Mouse (Mus musculus): ENCODE data around the gene Nfic.

Gene Nfic

DNA sequence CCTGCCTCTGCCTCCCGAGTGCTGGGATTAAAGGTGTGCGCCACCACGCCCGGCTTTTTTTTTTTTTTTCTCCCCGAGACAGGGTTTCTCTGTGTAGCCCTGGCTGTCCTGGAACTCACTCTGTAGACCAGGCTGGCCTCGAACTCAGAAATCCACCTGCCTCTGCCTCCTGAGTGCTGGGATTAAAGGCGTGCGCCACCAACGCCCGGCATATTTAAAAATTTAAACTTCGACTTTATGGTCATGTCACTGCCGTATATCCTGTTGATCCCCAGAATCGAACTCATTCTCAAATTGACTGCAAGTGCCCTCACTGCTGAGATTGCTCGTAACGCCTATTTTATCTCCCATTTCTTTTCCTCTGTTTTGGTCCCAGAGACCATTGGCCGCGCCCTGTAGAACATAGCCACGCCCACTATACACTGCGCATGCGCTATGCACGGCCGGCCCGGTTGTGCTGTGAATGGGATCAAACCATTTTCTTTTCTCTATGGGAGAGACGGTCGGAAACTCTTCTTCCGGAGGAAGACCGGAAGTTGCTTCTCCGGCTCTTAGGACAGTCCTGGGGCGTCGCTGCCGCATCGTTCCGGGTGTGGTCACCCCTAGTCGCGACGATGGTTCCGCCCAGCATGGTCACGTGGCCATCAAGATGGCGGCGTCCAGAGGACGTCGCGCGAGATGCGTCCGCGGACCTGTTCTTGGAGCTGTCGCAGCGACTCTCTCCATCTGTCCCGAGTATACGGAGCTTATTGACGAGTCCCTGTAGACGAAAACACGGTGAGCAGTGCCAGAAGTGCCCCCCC is 71.4 kb downstream of the Nfic start, which contains the start of the genes Dohh and Gm48551:
TSS of gene Dohh (plus strand) at position 627 of the 803 bp plus-strand sequence.
TSS of gene Gm48551 (plus strand) at position 665 of the 803 bp plus-strand sequence.
- DNase-seq (ENCODE audit: low read depth) = peak; percentile 96

DNA sequence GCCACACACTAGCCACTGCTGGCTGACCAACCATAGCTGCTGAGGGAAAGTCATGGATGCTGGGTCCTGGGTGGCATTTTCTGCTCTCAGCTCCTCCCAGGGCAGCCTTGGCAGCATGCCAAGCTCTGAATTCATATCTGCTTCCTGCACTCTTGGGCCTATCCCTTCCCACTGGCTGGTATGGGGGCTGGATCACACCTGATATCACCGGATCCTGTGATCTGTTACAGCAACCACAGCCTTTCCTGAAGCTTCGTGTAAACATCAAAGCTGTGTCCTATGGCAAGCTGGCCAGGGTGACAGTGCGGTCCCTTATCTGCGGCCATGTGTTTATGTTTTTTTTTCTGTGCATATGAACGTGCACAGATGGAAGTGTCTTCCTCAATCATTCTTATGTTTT is 73.4 kb downstream of the Nfic start:
- DNase-seq (ENCODE audit: low read depth) = no peak

DNA sequence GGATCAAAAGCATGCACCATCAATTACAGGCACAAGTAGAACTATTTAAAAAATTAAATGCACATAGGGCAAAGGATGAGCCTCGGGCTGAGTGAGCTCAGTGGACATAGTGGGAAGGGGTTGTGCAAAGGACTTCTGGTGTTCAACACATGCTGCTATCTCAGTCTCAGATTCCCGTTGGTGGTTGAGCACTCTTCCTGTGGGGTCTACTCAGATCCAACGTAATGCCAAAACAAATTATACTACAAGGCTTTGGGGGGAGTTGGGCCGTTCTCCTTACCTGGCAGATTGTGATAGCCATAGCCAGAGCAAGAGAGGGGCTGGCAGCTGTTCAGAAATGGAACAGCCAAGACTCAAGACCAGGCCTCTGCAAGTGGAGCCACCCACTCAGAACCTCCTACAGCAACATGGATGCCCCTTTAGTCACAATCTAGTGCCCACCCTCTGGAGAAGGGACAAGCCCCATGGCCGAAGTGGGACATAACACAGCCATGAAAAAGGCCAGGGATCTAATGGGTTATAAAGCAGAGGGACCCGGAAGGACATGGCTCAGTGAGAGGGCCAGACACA is 75.5 kb downstream of the Nfic start:
- no peak for DNase-seq (ENCODE audit: low read depth)

DNA sequence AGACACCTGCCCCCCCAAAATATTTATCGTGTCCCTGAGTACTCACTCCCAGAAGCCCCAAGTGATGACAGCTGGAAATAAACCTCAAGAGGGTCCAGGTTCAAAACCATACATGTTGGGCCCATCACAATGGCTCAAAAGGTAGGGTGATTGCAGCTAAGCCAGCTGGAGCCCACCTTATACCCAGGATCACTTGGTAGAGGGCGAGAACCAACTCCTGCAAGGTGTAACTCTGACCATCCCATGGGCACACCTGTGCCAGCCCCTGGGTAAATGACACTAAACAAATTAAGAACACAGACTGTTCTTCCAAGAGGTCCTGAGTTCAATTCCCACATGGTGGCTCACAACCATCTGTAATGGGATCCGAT is 76.3 kb downstream of the Nfic start:
- no peak for DNase-seq (ENCODE audit: low read depth)

DNA sequence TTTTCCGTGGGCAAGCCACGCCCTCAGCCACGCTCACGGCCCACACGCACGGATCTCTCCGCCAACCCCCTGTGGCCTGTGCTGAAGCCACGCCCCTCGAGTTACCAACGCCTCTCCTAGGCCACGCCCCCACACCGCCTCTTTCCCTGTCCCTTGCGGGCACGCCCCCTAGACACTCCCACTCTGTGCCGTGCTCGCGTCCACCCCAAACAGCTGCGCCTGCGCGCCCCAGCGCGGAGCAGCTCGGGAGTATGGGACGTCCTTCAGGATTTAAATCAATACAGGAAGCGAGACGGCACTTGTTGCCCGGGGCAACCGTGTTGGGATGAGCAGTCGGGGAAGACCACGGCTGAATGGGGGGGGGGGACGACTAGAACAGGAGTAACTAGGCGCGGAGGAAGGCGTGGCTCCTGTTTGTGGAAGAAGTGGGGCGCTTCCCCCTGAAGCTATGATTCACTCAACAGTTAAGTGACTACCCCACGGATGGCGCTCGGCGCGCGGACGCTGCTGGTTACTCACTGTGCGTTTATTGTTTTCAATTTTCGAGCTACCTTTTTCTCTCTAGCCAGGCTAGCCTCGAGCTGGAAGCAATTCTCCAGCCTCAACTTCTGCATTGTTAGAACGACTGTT is 76.8 kb downstream of the Nfic start:
- peak; percentile 99 for DNase-seq (ENCODE audit: low read depth)

DNA sequence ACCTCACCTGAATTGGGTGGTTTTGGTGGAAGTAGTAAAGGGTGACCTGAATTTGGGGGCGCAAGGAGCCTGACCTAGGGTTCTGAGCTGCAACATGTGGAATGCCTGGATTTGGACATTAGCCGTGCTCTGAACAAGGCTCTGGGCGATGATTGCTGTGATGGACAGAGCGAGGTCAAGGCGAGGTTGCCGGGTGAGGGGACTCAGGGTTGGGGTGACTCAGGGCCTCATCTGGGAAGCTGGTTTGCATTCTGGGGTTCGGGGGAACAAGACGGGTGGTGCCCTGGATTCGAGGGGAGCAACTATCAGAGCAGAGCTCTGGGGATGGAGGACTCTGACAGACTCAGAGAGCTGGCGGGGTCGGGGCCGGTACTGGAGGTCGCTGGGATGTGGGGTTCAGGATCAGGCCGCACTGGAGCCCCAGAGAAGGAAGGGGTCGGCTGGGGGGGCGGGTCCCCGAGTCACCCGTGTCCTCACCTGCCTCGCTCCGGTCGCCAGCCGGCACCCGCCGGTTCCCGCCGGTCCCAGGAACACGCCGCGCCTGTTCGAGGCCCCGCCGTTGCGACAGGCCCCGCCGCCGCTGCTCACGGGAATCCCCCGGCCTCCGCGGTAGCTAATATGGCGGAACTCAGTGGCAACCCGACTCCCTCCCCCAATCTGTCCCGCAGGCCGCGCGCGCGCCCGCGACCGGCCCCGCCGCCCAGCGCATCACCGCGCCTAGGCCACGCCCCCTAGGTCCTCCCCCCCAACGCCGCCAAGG is 77.5 kb downstream of the Nfic start, which contains the start of gene Fzr1:
TSS of gene Fzr1 (minus strand) at position 724 of the 760 bp plus-strand sequence.
- DNase-seq (ENCODE audit: low read depth) = no peak

DNA sequence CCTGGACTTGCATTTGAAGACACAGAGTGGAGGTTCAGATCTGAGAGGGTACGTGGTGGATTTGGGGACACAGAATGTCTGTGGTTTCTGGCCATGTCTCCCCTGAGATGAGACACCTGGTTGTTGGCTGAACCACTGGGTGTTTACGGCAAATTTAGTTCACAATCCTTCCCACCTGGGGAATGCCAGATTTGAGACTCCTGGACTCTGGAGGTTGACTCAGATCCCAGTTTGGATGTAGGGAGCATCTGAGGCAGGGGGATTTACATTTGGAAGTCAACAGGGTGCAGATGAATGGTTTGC is 78.1 kb downstream of the Nfic start:
- no peak for DNase-seq (ENCODE audit: low read depth)

DNA sequence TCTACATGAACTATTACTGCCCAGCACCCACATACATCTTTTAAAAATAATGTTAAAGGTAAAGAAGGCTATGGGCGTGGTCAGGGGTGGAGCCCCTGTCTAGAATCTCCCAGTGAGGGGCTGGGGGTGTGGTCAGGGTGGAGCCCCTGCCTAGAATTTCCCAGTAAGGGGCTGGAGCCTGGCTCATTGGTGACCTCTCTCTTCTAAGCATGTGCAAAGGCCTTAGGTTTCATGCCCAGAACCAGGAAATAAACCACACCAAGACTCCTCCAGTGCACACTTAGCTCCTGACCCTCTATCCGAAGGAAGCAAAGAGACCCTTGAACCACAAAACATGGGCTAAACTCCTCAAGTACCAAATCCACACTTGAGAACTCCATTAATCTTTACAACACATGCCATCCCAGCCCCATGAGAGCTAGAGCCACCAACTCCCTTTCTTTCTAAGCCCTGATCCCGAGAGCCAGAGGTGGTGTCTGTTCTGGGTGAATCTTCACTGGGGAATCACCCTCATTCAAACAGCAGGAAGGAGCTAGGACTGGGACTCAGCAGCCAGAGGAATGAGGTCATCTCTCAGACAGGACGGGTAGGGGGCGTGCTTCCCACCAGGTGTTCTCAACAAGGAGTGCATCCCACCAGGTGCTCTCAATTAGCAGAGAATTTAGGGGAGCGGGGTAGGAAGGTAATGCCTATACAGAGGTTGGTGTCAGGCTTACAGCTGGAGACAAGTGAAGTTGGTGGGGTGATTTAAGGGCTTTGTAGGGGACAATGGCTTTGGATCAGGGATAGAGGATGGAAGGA is 78.7 kb downstream of the Nfic start:
- no peak for DNase-seq (ENCODE audit: low read depth)

DNA sequence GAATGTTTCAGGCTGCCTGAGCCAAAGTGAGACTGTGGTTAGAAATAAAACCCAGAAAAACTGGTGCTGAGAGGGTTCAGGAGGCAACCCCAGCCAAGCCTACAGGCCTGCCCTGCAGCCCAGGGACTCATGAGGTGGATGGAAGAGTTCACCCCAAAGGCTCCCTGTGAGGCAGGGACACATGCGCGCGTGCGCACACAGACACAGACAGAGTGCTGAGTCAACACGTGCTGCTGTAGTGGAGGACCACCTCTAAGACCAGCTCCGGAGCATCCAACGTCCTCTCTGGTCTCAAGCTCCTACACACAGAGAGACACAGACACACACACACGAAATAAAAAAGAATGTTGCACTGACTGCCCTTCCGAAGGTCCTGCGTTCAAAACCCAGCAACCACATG is 80.1 kb downstream of the Nfic start:
- no peak for DNase-seq (ENCODE audit: low read depth)

DNA sequence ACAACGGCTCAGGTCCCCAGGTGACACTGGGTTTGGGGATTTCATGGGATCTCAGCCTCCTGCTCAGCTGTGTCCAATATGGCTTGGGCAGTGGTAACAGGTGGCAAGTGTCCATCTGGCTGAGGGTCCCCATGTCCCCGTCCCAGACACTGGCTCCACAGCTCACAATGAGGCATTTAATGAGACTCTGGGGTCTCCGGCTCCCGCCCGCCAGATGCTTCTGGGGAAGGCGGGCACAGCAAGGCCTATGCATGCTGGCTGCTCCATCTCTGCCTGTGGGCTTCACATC is 88.3 kb downstream of the Nfic start:
- DNase-seq (ENCODE audit: low read depth) = no peak

DNA sequence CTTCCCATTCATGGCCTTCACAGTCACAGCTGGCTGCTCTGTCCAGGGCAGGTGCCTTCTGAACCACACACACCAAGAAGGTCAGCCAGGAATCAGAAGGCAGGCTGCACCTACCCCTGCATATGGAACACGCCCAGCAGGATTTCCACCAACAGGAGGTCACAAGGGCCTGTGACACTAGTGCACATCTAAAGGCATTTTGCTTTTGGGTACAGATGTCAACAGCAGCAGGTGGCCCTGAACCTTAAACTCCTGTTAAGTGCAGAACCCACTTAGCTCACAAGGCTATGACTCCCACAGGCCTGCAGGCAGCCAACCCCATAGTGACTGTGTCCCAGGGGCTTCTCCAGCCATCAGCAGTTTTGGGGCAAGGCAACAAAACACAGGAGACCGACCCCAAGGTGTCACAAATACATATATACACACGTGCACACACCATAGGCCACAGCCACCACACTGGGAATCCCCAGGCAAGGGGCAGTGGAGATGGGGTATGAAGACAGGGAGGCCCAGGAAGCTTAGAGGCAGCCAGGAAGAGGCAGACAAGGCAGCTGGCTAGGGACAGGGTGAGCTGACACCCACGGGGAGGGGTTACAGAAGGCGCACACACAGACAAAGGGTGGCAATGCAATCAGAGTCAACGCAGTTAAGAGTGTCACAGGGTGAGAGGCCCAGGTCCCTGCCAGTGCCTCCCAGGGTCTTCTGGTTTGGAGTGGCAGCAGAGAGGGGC is 88.8 kb downstream of the Nfic start:
- no peak for DNase-seq (ENCODE audit: low read depth)

DNA sequence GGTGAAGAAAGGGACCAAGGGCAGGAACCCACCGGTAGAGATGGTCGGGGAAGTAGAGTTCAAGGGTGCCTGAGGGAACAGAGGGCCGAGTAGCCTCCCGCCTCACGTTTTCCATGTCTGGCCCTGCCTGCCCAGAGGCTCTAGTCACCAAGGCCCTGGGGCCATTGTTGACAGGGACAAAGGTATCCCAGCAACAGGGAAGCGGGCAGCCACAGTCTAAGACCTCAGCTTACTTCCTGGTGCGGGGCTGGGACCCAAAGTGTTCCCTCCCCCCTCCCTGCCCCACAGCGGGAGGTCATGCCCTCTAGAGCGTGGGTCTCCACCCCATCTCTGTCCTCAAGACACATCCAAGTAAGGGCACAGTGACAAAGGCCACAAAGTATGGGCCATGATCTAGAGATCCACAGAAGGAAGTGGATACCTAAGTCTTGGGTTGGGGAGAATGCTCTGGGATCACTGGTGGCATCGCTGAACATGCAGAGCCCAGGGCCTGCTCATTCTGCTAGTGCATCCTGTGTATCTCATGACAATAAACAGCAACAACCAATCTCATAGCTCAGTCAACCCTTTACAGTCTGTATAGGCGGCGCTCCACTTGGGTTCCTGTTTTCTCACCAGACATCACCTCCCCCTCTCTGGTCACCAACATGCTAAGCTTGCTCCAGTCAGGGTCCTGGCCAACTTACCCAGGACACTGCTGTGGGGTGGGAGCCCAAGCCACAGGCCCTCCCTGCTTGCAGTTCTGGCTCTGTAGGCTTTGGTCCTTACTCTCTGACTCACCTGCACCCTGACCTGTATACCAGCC is 89.6 kb downstream of the Nfic start, which contains the start of gene 4930404N11Rik:
TSS of gene 4930404N11Rik (minus strand) at position 145 of the 805 bp plus-strand sequence.
- DNase-seq (ENCODE audit: low read depth) = no peak

DNA sequence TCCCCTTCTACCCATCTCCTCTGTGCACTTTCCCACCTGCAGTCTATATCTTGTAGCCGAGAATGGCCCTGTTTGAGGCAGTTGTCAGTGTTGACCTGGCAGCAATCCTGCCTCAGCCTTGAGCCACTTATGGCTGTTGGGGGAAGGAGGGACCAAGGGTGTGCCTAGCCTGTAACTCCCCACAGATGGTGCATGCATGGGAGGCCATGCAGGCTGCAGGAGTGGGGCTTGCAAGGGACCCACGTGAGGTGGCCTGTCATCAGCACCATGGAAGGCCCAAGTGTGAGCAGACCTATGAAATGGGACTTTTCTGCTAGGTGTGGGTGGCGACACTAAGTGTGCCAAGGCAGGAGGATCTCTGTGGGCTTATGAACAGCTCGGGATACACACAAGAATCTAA is 90.4 kb downstream of the Nfic start:
- DNase-seq (ENCODE audit: low read depth) = no peak

DNA sequence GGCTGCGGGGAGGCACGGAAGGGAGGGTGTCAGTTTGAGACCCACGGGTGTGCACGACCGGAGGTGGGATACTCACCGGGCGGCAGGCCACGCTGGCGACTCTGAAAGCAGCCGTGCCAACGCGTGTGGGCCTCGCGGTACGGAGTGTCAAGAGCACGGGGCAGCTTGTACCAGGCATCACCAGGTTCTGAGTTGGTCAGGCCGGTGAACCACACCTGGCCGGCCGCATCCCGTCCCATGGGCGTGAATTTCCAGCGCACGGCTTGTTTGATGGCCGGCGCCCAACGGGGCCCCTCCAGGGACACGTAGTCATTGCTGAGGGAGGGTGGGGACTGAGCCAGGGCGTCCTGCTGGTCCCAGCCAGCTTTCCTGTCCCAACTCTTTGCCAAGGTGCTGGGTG is 90.8 kb downstream of the Nfic start:
- no peak for DNase-seq (ENCODE audit: low read depth)

DNA sequence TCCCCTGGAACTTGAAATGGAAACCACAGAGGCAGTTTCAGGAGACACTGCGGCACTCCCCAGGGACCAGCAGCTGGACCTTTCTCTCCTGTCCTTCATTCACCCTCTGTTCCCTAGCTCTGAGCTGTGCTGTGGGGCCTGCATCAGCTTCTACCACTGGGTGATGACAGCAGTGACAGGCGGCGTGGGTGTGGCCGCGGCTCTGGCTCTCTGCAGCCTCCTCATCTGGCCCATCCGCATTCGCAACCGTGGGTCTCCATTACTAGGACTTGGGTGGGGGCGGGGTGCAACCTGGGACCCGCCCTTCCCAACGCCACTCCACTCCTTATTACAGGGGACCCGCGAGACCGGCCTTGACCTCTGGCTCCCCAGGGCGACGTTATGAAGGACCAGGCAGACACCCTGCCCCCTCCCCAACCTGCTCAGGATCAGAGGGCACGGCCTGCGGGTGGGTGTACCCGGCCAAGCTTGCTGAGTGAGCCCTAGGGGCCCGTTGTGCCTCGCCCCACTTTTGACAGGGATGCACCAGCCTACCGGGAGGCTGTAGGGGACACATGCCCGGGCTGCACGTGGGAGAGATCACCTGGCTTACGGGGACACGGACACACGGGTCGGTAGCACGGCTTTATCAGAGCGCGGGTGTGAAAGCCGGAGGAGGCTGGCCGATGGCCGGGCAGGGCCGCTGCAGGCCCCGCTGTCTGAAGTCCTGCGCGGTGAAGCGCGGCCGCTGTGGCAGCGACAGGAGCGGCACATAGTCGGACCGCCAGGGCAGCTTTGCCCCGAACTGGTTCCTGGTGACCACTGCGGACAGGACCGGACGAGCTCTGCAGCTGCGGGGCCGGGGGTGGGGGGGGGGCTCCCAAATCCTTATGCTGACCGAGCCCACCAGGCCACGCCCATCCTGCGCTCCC is 91.7 kb downstream of the Nfic start:
- no peak for DNase-seq (ENCODE audit: low read depth)

DNA sequence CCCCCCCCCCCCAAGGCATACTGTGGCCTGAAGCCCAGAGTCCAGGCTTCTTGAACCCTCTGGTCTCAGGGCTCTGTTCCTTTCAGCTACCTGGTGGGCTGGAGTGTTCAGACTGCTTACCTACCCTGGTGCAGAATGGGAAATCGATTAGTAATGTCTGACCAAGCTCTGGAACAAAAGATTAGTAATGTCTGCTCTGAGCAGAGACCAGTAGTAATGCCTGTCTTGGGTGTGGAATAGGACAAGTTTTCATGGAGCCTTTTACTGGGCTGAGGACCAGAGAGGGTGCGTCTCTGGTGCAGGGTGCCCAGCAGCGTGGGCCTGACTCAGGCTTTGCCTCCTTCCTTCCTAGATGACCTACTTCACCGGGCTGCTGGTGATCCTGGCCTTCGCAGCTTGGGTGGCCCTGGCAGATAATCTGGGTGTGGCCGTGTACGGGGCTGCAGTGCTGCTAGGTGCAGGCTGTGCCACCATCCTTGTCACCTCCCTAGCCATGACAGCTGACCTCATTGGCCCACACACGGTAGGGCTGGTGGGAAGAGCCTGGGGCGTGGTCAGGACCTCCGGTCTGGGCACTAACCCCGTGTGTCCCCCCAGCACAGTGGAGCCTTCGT is 93.0 kb downstream of the Nfic start:
- no peak for DNase-seq (ENCODE audit: low read depth)

DNA sequence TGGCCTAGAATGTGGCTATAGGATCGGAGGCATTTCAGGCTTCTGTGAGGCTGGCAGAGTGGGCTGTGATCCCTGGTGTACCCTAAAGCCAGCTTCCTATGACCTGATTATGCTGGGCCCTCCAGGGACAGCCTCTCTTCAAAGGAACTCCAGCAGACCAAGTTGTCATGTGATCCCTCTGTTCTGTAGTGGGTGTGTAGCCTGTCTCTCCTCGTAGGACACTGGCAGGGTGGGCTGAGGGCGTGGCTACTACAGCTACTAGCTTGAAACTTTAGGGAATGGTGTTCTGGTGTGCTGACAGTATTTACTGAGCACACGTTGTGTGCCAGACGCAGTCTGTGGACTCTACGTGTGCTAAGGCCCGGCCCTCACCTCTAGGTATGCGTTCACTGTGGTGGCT is 94.7 kb downstream of the Nfic start:
- DNase-seq (ENCODE audit: low read depth) = no peak

DNA sequence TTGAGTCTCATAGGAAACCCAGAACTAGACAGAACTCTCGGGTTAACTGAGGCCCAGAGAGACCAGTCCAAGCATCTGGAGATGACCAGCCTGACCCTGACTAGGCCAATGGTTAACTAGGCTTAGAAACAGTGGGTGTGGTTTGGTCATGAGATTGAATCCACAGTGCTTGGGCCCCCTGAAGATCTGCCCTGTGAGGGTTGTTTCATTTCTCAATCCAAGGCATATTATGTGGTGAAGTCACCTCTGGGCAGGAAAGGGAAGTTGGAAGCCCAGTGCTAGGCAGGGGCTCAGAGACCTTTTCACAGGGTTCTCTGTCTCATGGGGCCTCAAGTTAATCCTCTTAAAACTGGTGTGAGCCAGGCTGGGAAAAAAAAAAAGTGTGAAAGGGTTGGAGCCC is 96.6 kb downstream of the Nfic start:
- no peak for DNase-seq (ENCODE audit: low read depth)

DNA sequence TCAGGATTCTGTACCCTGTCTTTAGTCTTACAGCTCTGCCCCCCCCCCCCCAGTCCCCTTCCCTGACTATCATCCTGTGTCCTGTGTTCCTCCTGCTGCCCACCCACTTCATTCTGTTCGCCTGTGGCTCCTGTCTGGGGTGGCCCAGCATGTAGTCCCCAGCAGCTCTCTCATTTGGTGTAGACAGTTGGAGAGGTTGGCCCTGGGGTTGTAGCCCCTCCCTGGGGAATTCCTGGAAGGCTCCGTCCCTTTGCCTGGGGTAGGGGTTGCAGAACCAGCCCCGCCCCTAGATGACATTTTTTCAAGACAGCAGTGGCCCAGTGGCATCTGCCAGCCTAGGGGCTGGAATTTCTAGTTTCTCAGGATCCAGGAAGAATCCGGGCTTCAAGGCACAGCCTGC is 97.2 kb downstream of the Nfic start:
- DNase-seq (ENCODE audit: low read depth) = no peak
